Mouse (Mus musculus): ENCODE measurements around the gene Gm36176. TPM values are rescaled to one million over a fixed set of nuclear protein-coding genes. Genes with fewer than 3 reads are reported as not detected.
A peak's percentile ranks its signal among the peaks of the same experiment; 100 is the strongest.
"Not testable (repeated sequence)": the region's sequence is repeated elsewhere in the genome, so short reads cannot be mapped to it uniquely, and the experiment has no call there.

The Gm36176 gene
- polyA plus RNA-seq (2015; fragmentation: Nextera tagmentation; extraction: Ambion mirVana), result not detected in 2 replicates

- WGBS, result 57% methylated on average over 3 of the region's 3 CpGs
- Histone ChIP-seq H3K9me3 (peaks cover 12% of the 10 kb centered on the region; the same call in 1 of the 2 replicates), H3K9ac (no peak within 1 kb of the TSS), H3K27me3 (no peaks in the 10 kb centered on the region), H3K27ac (no peak within 1 kb of the TSS), H3K36me3 (no peaks in the 10 kb centered on the region), H3K4me1 (no peaks in the 10 kb centered on the region), H3K4me2 (no peak within 1 kb of the TSS), H3K4me3 (no peak within 1 kb of the TSS)
- no peak for ATAC-seq (ENCODE audit: insufficient number of reproducible peaks, insufficient read depth, low FRiP score, low TSS enrichment, low read depth)
Measured at GRCm38 (mm10) chr10:77846503-77846902, at the start of gene Gm36176. TSS of gene Gm36176 (plus strand) at chr10:77846803.

- WGBS, result 13% methylated on average over 3 of the region's 3 CpGs
- no peak overlapping the region for H3K4me2 ChIP-seq
- ATAC-seq (ENCODE audit: insufficient number of reproducible peaks, insufficient read depth, low FRiP score, low TSS enrichment, low read depth), result no peak
- H3K9me3 ChIP-seq, result no peaks in the 10 kb centered on the region
- H3K27me3 ChIP-seq, result no peaks in the 10 kb centered on the region
- H3K36me3 ChIP-seq, result no peaks in the 10 kb centered on the region
- H3K27ac ChIP-seq, result no peak overlapping the region
- no peaks in the 10 kb centered on the region for H3K4me1 ChIP-seq
- H3K4me3 ChIP-seq, result no peak overlapping the region
- no peak overlapping the region for H3K9ac ChIP-seq
Measured at GRCm38 (mm10) chr10:77797677-77798076, 48.9 kb upstream of the Gm36176 start.

- 30% methylated on average over 3 of the region's 3 CpGs for WGBS
Measured at GRCm38 (mm10) chr10:77798164-77798920, 48.3 kb upstream of the Gm36176 start.

GRCm38 (mm10) chr10:77798921-77799508 lies 47.6 kb upstream of the Gm36176 start, which contains the start of gene Gm19668:
TSS of gene Gm19668 (minus strand) at chr10:77799133.
- H3K9ac ChIP-seq, result no peak within 1 kb of the TSS
- WGBS, result 56% methylated on average over 8 of the region's 8 CpGs
- no peaks in the 10 kb centered on the region for H3K36me3 ChIP-seq
- ATAC-seq (ENCODE audit: insufficient number of reproducible peaks, insufficient read depth, low FRiP score, low TSS enrichment, low read depth), result no peak
- no peak within 1 kb of the TSS for H3K4me3 ChIP-seq
- no peaks in the 10 kb centered on the region for H3K4me1 ChIP-seq
- H3K27me3 ChIP-seq, result no peaks in the 10 kb centered on the region
- no peak within 1 kb of the TSS for H3K27ac ChIP-seq
- no peaks in the 10 kb centered on the region for H3K9me3 ChIP-seq
- no peak within 1 kb of the TSS for H3K4me2 ChIP-seq

More at GRCm38 (mm10) chr10:77798164-77798920, 48.3 kb upstream of the Gm36176 start:
- H3K9ac ChIP-seq; H3K27ac ChIP-seq; ATAC-seq (ENCODE audit: insufficient number of reproducible peaks, insufficient read depth, low FRiP score, low TSS enrichment, low read depth); H3K9me3 ChIP-seq; H3K36me3 ChIP-seq; H3K4me3 ChIP-seq; H3K4me1 ChIP-seq; H3K27me3 ChIP-seq; H3K4me2 ChIP-seq: not testable (repeated sequence)

GRCm38 (mm10) chr10:77804095-77804494 lies 42.5 kb upstream of the Gm36176 start:
- ATAC-seq (ENCODE audit: insufficient number of reproducible peaks, insufficient read depth, low FRiP score, low TSS enrichment, low read depth), result no peak
- Histone ChIP-seq H3K27me3 (no peaks in the 10 kb centered on the region), H3K36me3 (no peaks in the 10 kb centered on the region), H3K4me1 (no peaks in the 10 kb centered on the region), H3K9me3 (no peaks in the 10 kb centered on the region), H3K4me2 (no peak overlapping the region), H3K9ac (no peak overlapping the region), H3K27ac (no peak overlapping the region), H3K4me3 (no peak overlapping the region)
- 84% methylated on average over 3 of the region's 3 CpGs for WGBS

GRCm38 (mm10) chr10:77811743-77812142 lies 34.9 kb upstream of the Gm36176 start, which contains the start of gene Gm9507:
TSS of gene Gm9507 (minus strand) at chr10:77811843.
- no peaks in the 10 kb centered on the region for H3K36me3 ChIP-seq
- no peaks in the 10 kb centered on the region for H3K4me1 ChIP-seq
- H3K4me2 ChIP-seq, result no peak within 1 kb of the TSS
- H3K27ac ChIP-seq, result no peak within 1 kb of the TSS
- no peak within 1 kb of the TSS for H3K4me3 ChIP-seq
- no peak within 1 kb of the TSS for H3K9ac ChIP-seq
- no peak for ATAC-seq (ENCODE audit: insufficient number of reproducible peaks, insufficient read depth, low FRiP score, low TSS enrichment, low read depth)
- H3K9me3 ChIP-seq, result no peaks in the 10 kb centered on the region
- WGBS, result 71% methylated on average over 5 of the region's 5 CpGs
- H3K27me3 ChIP-seq, result 0 out of 2 replicates have a peak, but pooled peaks cover 3% of the 10 kb centered on the region

- WGBS, result 49% methylated on average over 4 of the region's 4 CpGs
- Histone ChIP-seq H3K27me3 (0 out of 2 replicates have a peak, but pooled peaks cover 3% of the 10 kb centered on the region), H3K9me3 (no peaks in the 10 kb centered on the region), H3K4me1 (no peaks in the 10 kb centered on the region), H3K4me3 (no peak within 1 kb of the TSS), H3K9ac (no peak within 1 kb of the TSS), H3K27ac (no peak within 1 kb of the TSS), H3K4me2 (no peak within 1 kb of the TSS), H3K36me3 (no peaks in the 10 kb centered on the region)
- no peak for ATAC-seq (ENCODE audit: insufficient number of reproducible peaks, insufficient read depth, low FRiP score, low TSS enrichment, low read depth)
Measured at GRCm38 (mm10) chr10:77814382-77814781, 32.2 kb upstream of the Gm36176 start, which contains the start of gene Gm2696. TSS of gene Gm2696 (plus strand) at chr10:77814682.

- no peak for ATAC-seq (ENCODE audit: insufficient number of reproducible peaks, insufficient read depth, low FRiP score, low TSS enrichment, low read depth)
- 26% methylated on average over 5 of the region's 5 CpGs for WGBS
- H3K27me3 ChIP-seq, result 0 out of 2 replicates have a peak, but pooled peaks cover 3% of the 10 kb centered on the region
Measured at GRCm38 (mm10) chr10:77815514-77815913, 31.1 kb upstream of the Gm36176 start.

GRCm38 (mm10) chr10:77818523-77818922 lies 28.1 kb upstream of the Gm36176 start:
- H3K27ac ChIP-seq, result no peak overlapping the region
- H3K4me3 ChIP-seq, result no peak overlapping the region
- no peaks in the 10 kb centered on the region for H3K4me1 ChIP-seq
- H3K9me3 ChIP-seq, result no peaks in the 10 kb centered on the region
- WGBS, result 93% methylated on average over 4 of the region's 4 CpGs
- peak; percentile 63 for ATAC-seq (ENCODE audit: insufficient number of reproducible peaks, insufficient read depth, low FRiP score, low TSS enrichment, low read depth)
- H3K27me3 ChIP-seq, result 0 out of 2 replicates have a peak, but pooled peaks cover 3% of the 10 kb centered on the region
- H3K9ac ChIP-seq, result no peak overlapping the region
- H3K36me3 ChIP-seq, result no peaks in the 10 kb centered on the region
- no peak overlapping the region for H3K4me2 ChIP-seq

More at GRCm38 (mm10) chr10:77815514-77815913, 31.1 kb upstream of the Gm36176 start:
- Histone ChIP-seq H3K4me2 (no peak overlapping the region), H3K4me3 (no peak overlapping the region), H3K9me3 (no peaks in the 10 kb centered on the region), H3K9ac (no peak overlapping the region), H3K4me1 (no peaks in the 10 kb centered on the region), H3K27ac (no peak overlapping the region), H3K36me3 (no peaks in the 10 kb centered on the region)

GRCm38 (mm10) chr10:77819203-77819602 lies 27.4 kb upstream of the Gm36176 start:
- Histone ChIP-seq H3K27ac (no peak overlapping the region), H3K9ac (no peak overlapping the region), H3K9me3 (no peaks in the 10 kb centered on the region), H3K27me3 (no peaks in the 10 kb centered on the region), H3K4me2 (no peak overlapping the region), H3K36me3 (no peaks in the 10 kb centered on the region), H3K4me3 (no peak overlapping the region), H3K4me1 (no peaks in the 10 kb centered on the region)
- WGBS, result 29% methylated on average over 4 of the region's 4 CpGs
- no peak for ATAC-seq (ENCODE audit: insufficient number of reproducible peaks, insufficient read depth, low FRiP score, low TSS enrichment, low read depth)

GRCm38 (mm10) chr10:77826951-77827350 lies 19.7 kb upstream of the Gm36176 start, which contains the start of gene Krtap10-4:
TSS of gene Krtap10-4 (minus strand) at chr10:77827095.
- 71% methylated on average over 6 of the region's 6 CpGs for WGBS
- no peak within 1 kb of the TSS for H3K4me2 ChIP-seq
- H3K27ac ChIP-seq, result no peak within 1 kb of the TSS
- H3K27me3 ChIP-seq, result no peaks in the 10 kb centered on the region
- no peaks in the 10 kb centered on the region for H3K4me1 ChIP-seq
- no peak within 1 kb of the TSS for H3K4me3 ChIP-seq
- no peak for ATAC-seq (ENCODE audit: insufficient number of reproducible peaks, insufficient read depth, low FRiP score, low TSS enrichment, low read depth)
- no peaks in the 10 kb centered on the region for H3K9me3 ChIP-seq
- no peaks in the 10 kb centered on the region for H3K36me3 ChIP-seq
- H3K9ac ChIP-seq, result no peak within 1 kb of the TSS

Measured in embryonic facial prominence, embryonic 13.5 days (tissue).